Mouse (Mus musculus) liver, embryonic 16.5 days (tissue): ENCODE data around the gene Golga4. TPM values are rescaled to one million over a fixed set of nuclear protein-coding genes. Genes with fewer than 3 reads are reported as not detected.

Source experiments
- ATAC-seq: fragments of 200-750 bp; cut with Nextera tagmentation; 2 replicates; pipeline ENCODE4 v1.8.0; 2017; ENCODE audit warnings: low read depth, mild to moderate bottlenecking, moderate number of reproducible peaks, moderate library complexity
- H3K27ac ChIP-seq: fragments of 300-500 bp; sonication (generic); 2 replicates; pipeline ENCODE4 v1.5.1; 2014; ENCODE audit warnings: mild to moderate bottlenecking, low read length
- H3K27me3 ChIP-seq: fragments of 300-500 bp; sonication (generic); 2 replicates; pipeline ENCODE4 v1.6.1; 2014; ENCODE audit warnings: low read depth, low read length, mixed read lengths; ENCODE audit not compliant: control insufficient read depth, insufficient read depth
- H3K36me3 ChIP-seq: fragments of 300-500 bp; sonication (generic); 2 replicates; pipeline ENCODE4 v1.6.1; 2014; ENCODE audit warnings: mild to moderate bottlenecking; ENCODE audit not compliant: control insufficient read depth, insufficient read depth
- H3K4me1 ChIP-seq: fragments of 300-500 bp; sonication (generic); 2 replicates; pipeline ENCODE4 v1.6.1; 2014; ENCODE audit warnings: low read depth, low read length, mixed read lengths; ENCODE audit not compliant: control insufficient read depth
- H3K4me2 ChIP-seq: fragments of 300-500 bp; sonication (generic); 2 replicates; pipeline ENCODE4 v1.6.1; 2014; ENCODE audit warnings: low read depth, low read length, mixed read lengths
- H3K4me3 ChIP-seq: fragments of 300-500 bp; sonication (generic); 2 replicates; pipeline ENCODE4 v1.5.1; 2014; ENCODE audit warnings: low read depth, mild to moderate bottlenecking, low read length
- H3K9ac ChIP-seq: fragments of 300-500 bp; sonication (generic); 2 replicates; pipeline ENCODE4 v1.6.1; 2014; ENCODE audit warnings: low read depth, low read length
- H3K9me3 ChIP-seq: fragments of 300-500 bp; sonication (generic); replicated peaks from 2 replicates; pipeline ENCODE4 v1.6.1; 2016; ENCODE audit warnings: low read length; ENCODE audit not compliant: control insufficient read depth
- WGBS: fragments of 180-500 bp; shearing (Covaris S2); extraction: QIAGEN DNeasy Blood & Tissue Kit; methylation state at CpG from one replicate; pipeline ENCODE4 v1.1.7; 2014; ENCODE audit not compliant: insufficient replicate concordance; 5-methylcytosine and 5-hydroxymethylcytosine counted together
- polyA plus RNA-seq: library from polyadenylated mRNA; unstranded; fragments of >200 nt; fragmentation: Nextera tagmentation; extraction: Ambion mirVana; gene quantifications from 2 replicates; pipeline ENCODE4 v1.2.1, GENCODE M21; 2015

Gene Golga4
- 13.3 and 13.7 TPM in 2 replicates for polyA plus RNA-seq

- Histone ChIP-seq H3K9ac (peak within 1 kb of the TSS; percentile 86), H3K9me3 (no peaks in the 10 kb centered on the region), H3K4me2 (peak within 1 kb of the TSS; percentile 72), H3K36me3 (no peaks in the 10 kb centered on the region), H3K4me1 (peaks cover 22% of the 10 kb centered on the region), H3K27ac (peak within 1 kb of the TSS; percentile 69), H3K27me3 (no peaks in the 10 kb centered on the region), H3K4me3 (peak within 1 kb of the TSS; percentile 86)
- WGBS, result under 1% methylated on average over 43 of the region's 43 CpGs
- ATAC-seq, result peak; percentile 87
These were observed at the start of gene Golga4 for GRCm38 (mm10) chr9:118506020-118506403. TSS of gene Golga4 (plus strand) at chr9:118506267.

DNA sequence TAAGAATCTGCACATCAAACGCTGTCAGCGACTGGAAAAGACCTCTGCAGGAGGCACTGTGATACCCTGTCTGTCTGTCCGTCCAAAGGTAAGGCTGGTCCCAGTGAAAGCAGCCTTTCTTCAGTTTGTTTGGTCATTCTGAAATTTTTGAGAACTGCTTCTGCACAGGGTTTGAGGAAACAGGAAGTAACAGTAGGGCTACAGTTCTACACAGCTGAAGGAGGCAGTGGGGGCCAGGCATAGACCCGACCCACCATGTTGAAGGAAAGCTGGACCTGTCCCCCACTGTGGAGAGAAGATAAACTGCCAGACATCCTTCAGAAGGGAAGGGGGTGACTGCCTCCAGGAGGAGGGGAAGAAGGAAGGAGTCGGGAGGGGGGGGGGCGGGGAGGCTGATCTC is 49.7 kb upstream of the Golga4 start:
- Histone ChIP-seq H3K4me2 (no peak overlapping the region), H3K9me3 (no peaks in the 10 kb centered on the region), H3K9ac (no peak overlapping the region), H3K27me3 (no peaks in the 10 kb centered on the region; the same call in 1 of the 2 replicates), H3K27ac (no peak overlapping the region), H3K36me3 (no peaks in the 10 kb centered on the region), H3K4me3 (no peak overlapping the region), H3K4me1 (no peaks in the 10 kb centered on the region)
- ATAC-seq, result no peak
- whole genome bisulfite sequencing, result 16% methylated on average over 5 of the region's 6 CpGs

DNA sequence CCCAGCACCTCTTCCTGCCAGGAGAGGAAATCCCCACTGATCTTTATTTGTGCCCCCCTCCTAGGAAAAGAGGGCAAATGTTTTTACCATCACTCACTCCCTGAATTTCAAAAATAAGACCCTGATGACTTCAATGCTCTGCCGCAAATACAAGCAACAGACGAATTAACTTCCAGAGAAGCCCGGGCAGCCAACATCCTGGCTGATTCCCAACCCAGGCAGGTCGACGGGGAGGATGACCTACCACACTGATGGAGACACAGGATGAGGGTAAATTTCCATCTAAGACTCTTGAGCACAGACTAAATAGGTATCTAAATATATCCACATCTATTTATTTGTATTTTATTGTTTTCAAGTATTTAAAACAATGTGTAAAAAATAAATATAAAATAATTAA is 48.0 kb upstream of the Golga4 start:
- Histone ChIP-seq H3K9me3 (no peaks in the 10 kb centered on the region), H3K36me3 (no peaks in the 10 kb centered on the region), H3K9ac (no peak overlapping the region), H3K27ac (no peak overlapping the region), H3K4me3 (no peak overlapping the region), H3K4me1 (no peaks in the 10 kb centered on the region), H3K4me2 (no peak overlapping the region), H3K27me3 (no peaks in the 10 kb centered on the region; the same call in none of the 2 replicates)
- no peak for ATAC-seq
- WGBS, result 21% methylated on average over 5 of the region's 5 CpGs

- no peak overlapping the region for H3K4me3 ChIP-seq
- H3K4me1 ChIP-seq, result no peaks in the 10 kb centered on the region
- H3K9me3 ChIP-seq, result no peaks in the 10 kb centered on the region
- ATAC-seq, result no peak
- H3K27ac ChIP-seq, result no peak overlapping the region
- peaks cover 12% of the 10 kb centered on the region for H3K27me3 ChIP-seq
- no peak overlapping the region for H3K4me2 ChIP-seq
- 64% methylated on average over 1 of the region's 1 CpGs for WGBS
- H3K9ac ChIP-seq, result no peak overlapping the region
- no peaks in the 10 kb centered on the region for H3K36me3 ChIP-seq
These were observed 42.0 kb upstream of the Golga4 start for GRCm38 (mm10) chr9:118464031-118464430.

DNA sequence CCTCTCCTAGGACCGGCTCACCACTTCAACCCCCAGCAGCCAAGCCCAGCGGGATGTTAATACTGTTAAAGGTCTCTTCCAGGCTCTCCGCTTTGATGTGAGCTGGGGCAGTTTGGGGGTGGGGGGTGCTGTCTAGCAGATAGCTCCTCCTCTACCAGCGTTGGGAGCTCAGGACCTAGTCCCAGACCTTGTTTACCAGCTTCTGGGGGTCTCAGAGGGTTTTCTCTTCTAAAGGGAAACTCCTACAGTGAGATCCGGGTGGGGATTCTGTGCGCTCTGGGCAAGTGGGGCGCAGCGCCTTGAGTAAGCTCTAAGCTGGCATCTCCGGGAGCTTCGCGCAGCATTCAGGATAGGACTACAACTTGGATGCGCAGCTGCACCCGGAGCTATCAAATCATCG is 37.8 kb upstream of the Golga4 start:
- no peaks in the 10 kb centered on the region for H3K9me3 ChIP-seq
- H3K4me2 ChIP-seq, result no peak overlapping the region
- H3K4me3 ChIP-seq, result no peak overlapping the region
- no peak for ATAC-seq
- no peak overlapping the region for H3K27ac ChIP-seq
- whole genome bisulfite sequencing, result 7% methylated on average over 14 of the region's 14 CpGs
- H3K4me1 ChIP-seq, result no peaks in the 10 kb centered on the region
- no peak overlapping the region for H3K9ac ChIP-seq
- no peaks in the 10 kb centered on the region for H3K36me3 ChIP-seq
- peaks cover 28% of the 10 kb centered on the region for H3K27me3 ChIP-seq

- Histone ChIP-seq H3K9ac (no peak overlapping the region), H3K4me3 (no peak overlapping the region), H3K4me1 (no peaks in the 10 kb centered on the region), H3K27me3 (peaks cover 28% of the 10 kb centered on the region), H3K27ac (no peak overlapping the region), H3K36me3 (no peaks in the 10 kb centered on the region), H3K9me3 (no peaks in the 10 kb centered on the region), H3K4me2 (no peak overlapping the region)
- no peak for ATAC-seq
- WGBS, result 12% methylated on average over 16 of the region's 16 CpGs
These were observed 36.8 kb upstream of the Golga4 start for GRCm38 (mm10) chr9:118469272-118469671.

DNA sequence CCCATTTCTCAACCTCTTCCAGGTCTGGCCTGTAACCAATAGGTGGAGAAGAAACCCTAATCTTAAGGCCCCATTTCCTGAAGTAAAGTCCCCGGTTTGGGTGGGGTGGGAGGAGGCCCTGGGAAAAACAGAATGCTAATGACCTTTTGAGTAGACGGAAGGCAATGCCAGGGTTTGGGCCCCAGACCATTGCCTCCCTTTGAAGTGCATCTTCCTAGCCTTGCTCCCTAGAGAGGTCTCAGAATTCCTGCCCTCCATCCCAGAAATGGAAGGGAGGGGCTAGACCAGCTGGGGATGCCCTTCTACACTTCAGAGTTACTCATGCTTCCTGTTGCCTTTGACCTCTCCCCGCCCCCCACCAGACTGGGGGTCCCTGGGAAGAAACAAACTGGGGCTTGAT is 34.8 kb upstream of the Golga4 start:
- 17% methylated on average over 3 of the region's 3 CpGs for WGBS
- ATAC-seq, result no peak
- no peaks in the 10 kb centered on the region for H3K4me1 ChIP-seq
- H3K9me3 ChIP-seq, result no peaks in the 10 kb centered on the region
- H3K27me3 ChIP-seq, result peaks cover 43% of the 10 kb centered on the region
- H3K4me2 ChIP-seq, result no peak overlapping the region
- H3K27ac ChIP-seq, result no peak overlapping the region
- H3K9ac ChIP-seq, result no peak overlapping the region
- H3K4me3 ChIP-seq, result no peak overlapping the region
- H3K36me3 ChIP-seq, result no peaks in the 10 kb centered on the region

DNA sequence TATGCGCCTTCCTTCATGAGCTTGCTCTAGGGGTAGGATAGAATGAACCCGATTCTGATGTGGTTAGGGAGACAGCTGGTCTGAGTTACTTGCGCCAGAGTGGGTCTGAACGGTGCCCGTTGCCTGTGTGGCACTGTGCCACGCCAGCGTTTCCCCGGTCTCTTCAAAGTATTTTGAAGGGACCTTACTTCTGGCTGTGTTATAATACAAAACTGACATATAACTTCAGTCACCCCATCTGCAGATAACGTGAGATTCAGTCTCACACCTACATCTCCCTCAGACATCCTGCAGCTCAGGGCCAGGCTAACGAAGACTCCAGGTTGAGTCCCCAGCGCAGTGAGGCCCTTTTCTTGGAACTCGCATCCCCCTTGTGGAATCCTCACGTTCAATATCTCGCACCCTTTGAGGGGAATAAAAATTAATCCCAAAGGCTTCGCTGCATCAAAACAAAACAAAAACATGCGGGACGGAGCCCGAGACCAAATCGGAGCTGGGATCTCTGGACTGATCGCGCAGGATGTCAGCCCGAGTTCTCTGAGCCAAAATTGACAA is 29.8 kb upstream of the Golga4 start:
- H3K36me3 ChIP-seq, result no peaks in the 10 kb centered on the region
- H3K4me3 ChIP-seq, result no peak overlapping the region
- no peak for ATAC-seq
- H3K9me3 ChIP-seq, result no peaks in the 10 kb centered on the region
- H3K9ac ChIP-seq, result no peak overlapping the region
- no peak overlapping the region for H3K27ac ChIP-seq
- H3K4me2 ChIP-seq, result no peak overlapping the region
- peaks cover 65% of the 10 kb centered on the region for H3K27me3 ChIP-seq
- no peaks in the 10 kb centered on the region; the same call in none of the 2 replicates for H3K4me1 ChIP-seq
- 3% methylated on average over 22 of the region's 22 CpGs for WGBS

DNA sequence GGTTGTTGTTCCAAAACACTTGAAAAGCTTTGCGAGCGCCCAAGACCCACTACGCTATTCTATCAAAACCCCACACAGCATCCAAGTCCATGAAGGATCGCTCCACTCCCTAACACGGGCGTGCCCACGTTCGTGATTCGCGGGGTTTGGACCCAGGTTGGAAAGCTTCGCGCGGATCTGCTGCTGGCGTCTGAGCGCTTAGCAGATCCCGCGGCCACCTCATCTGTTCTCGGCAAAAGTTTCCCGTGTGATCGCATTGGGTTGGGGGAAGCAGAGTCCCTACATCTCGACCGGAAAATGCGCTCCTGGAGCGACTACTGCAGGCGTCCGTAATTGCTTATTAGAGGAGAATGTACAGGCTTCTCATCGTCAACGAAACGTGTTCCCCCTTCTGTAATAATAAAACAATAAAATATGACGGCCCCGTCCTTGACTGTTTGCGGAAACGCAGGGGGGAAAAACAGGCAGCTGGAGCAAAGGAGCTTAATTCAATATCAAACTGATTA is 29.2 kb upstream of the Golga4 start:
- peaks cover 69% of the 10 kb centered on the region for H3K27me3 ChIP-seq
- WGBS, result under 1% methylated on average over 33 of the region's 33 CpGs
- no peak for ATAC-seq
- H3K36me3 ChIP-seq, result no peaks in the 10 kb centered on the region
- H3K9me3 ChIP-seq, result no peaks in the 10 kb centered on the region
- no peak overlapping the region for H3K4me3 ChIP-seq
- H3K4me1 ChIP-seq, result no peaks in the 10 kb centered on the region; the same call in none of the 2 replicates
- H3K4me2 ChIP-seq, result no peak overlapping the region
- H3K27ac ChIP-seq, result no peak overlapping the region
- H3K9ac ChIP-seq, result no peak overlapping the region
